Mouse (Mus musculus) G1E (cell line): ENCODE results near the gene Acsl6.

ENCODE experiments used
- CTCF ChIP-seq: IDR thresholded peaks from 2 replicates; pipeline ENCODE4 v1.5.1; 2012; ENCODE audit warnings: low read depth, low read length, inconsistent platforms, mixed read lengths
- GATA1 ChIP-seq: IDR thresholded peaks from 2 replicates; pipeline ENCODE4 v1.6.1; 2012; ENCODE audit warnings: borderline replicate concordance, low read length, inconsistent platforms, mixed read lengths
- POLR2AphosphoS5 ChIP-seq: IDR thresholded peaks from 2 replicates; pipeline ENCODE4 v1.6.1; 2012; ENCODE audit warnings: low read depth, low read length, inconsistent platforms; ENCODE audit not compliant: insufficient replicate concordance
- TAL1 ChIP-seq: conservative IDR thresholded peaks from 2 replicates; pipeline ENCODE4 v1.6.1; 2012; ENCODE audit warnings: low read depth, low read length, inconsistent platforms, mixed read lengths

- TF ChIP-seq CTCF (no peak), GATA1 (no peak), POLR2AphosphoS5 (no peak), TAL1 (no peak)
These were observed 32.1 kb upstream of the Acsl6 start for GRCm38 (mm10) chr11:54271437-54271949.
